Mouse (Mus musculus) brain, embryonic 14.5 days (tissue): ENCODE measurements around the gene Rarres1. TPM values are rescaled to one million over a fixed set of nuclear protein-coding genes. Genes with fewer than 3 reads are reported as not detected.

ENCODE experiments used
- DNase-seq: peaks from one replicate; pipeline ENCODE4 v3.0.0-alpha.2; 2011; ENCODE audit warnings: low read depth
- CTCF ChIP-seq: fragments of 200-500 bp; IDR thresholded peaks from 2 replicates; pipeline ENCODE4 v1.5.1; 2012; ENCODE audit warnings: inconsistent platforms, mild to moderate bottlenecking, moderate library complexity, borderline replicate concordance; ENCODE audit not compliant: insufficient read depth, insufficient read length; ENCODE audit errors: extremely low read depth
- POLR2A ChIP-seq: fragments of 200-500 bp; IDR thresholded peaks from 2 replicates; pipeline ENCODE4 v1.6.1; 2012; ENCODE audit warnings: mild to moderate bottlenecking, inconsistent platforms, borderline replicate concordance; ENCODE audit not compliant: poor library complexity, insufficient read depth, insufficient read length, severe bottlenecking; ENCODE audit errors: extremely low read depth
- polyA plus RNA-seq: library from polyadenylated mRNA; depleted of rRNA; stranded (reverse); fragments of >200 nt; gene quantifications from 2 replicates; pipeline ENCODE4 v1.2.3, GENCODE M21; 2012

Rarres1 gene
- polyA plus RNA-seq, 1 experiment: 1.00 TPM

- DNase-seq: no peak
- TF ChIP-seq CTCF: no peak
- no peak for TF ChIP-seq POLR2A
Observed at GRCm38 (mm10) chr3:67520568-67521143, 5.3 kb upstream of the Rarres1 start.

- DNase-seq: peak; percentile 41
- TF ChIP-seq CTCF (no peak), POLR2A (no peak)
Observed at GRCm38 (mm10) chr3:67514801-67515273, 486 bp downstream of the Rarres1 start.

- TF ChIP-seq POLR2A: no peak
- peak; percentile 84; the same call in 1 of the 2 replicates for TF ChIP-seq CTCF
- peak; percentile 90 for DNase-seq
Observed at GRCm38 (mm10) chr3:67512807-67513206, 2.5 kb downstream of the Rarres1 start.

- DNase-seq: no peak
- TF ChIP-seq POLR2A (no peak), CTCF (no peak)
Observed at GRCm38 (mm10) chr3:67508216-67508892, 7.0 kb downstream of the Rarres1 start.

GRCm38 (mm10) chr3:67505286-67505685 lies 10.0 kb downstream of the Rarres1 start:
- no peak for DNase-seq

GRCm38 (mm10) chr3:67503878-67504277 lies 11.4 kb downstream of the Rarres1 start:
- TF ChIP-seq CTCF: no peak
- no peak for TF ChIP-seq POLR2A
- peak; percentile 6 for DNase-seq

More at GRCm38 (mm10) chr3:67505286-67505685, 10.0 kb downstream of the Rarres1 start:
- no peak for TF ChIP-seq CTCF

GRCm38 (mm10) chr3:67499406-67499791 lies 15.9 kb downstream of the Rarres1 start:
- DNase-seq: no peak

GRCm38 (mm10) chr3:67498773-67499405 lies 16.4 kb downstream of the Rarres1 start:
- no peak for DNase-seq
- TF ChIP-seq POLR2A (no peak), CTCF (no peak)

More at GRCm38 (mm10) chr3:67499406-67499791, 15.9 kb downstream of the Rarres1 start:
- TF ChIP-seq CTCF (no peak), POLR2A (no peak)

- TF ChIP-seq POLR2A: no peak
Observed at GRCm38 (mm10) chr3:67497998-67498397, 17.3 kb downstream of the Rarres1 start.

GRCm38 (mm10) chr3:67496310-67496709 lies 19.0 kb downstream of the Rarres1 start:
- no peak for DNase-seq
- no peak for TF ChIP-seq POLR2A
- TF ChIP-seq CTCF: no peak

More at GRCm38 (mm10) chr3:67497998-67498397, 17.3 kb downstream of the Rarres1 start:
- no peak for DNase-seq

- DNase-seq: no peak
- TF ChIP-seq CTCF (no peak), POLR2A (no peak)
Observed at GRCm38 (mm10) chr3:67493132-67493531, 22.2 kb downstream of the Rarres1 start.
